Mouse (Mus musculus) CH12.LX (cell line): ENCODE results near the gene Gmds. TPM values are rescaled to one million over a fixed set of nuclear protein-coding genes. Genes with fewer than 3 reads are reported as not detected.

Experiments
- DNase-seq: peaks from one replicate; pipeline ENCODE4 v3.0.0-alpha.2; 2013; ENCODE audit errors: extremely low read depth
- H3K27ac ChIP-seq: 2 replicates; pipeline ENCODE4 v1.5.1; 2012; ENCODE audit warnings: low read depth, mild to moderate bottlenecking, control low read depth, moderate library complexity; ENCODE audit not compliant: insufficient read depth
- H3K27me3 ChIP-seq: replicated peaks from 2 replicates; pipeline ENCODE3; 2012; ENCODE audit warnings: inconsistent platforms
- H3K36me3 ChIP-seq, 2 experiments: replicated peaks in 1 of 2; 2 replicates each; pipeline versions ENCODE3 to v1.6.1; 2012; ENCODE audit warnings: inconsistent platforms in 1 of 2, low read length in 1 of 2, mild to moderate bottlenecking in 1 of 2, mixed read lengths in 1 of 2, moderate library complexity in 1 of 2; ENCODE audit not compliant: control insufficient read depth in 1 of 2, insufficient read depth in 1 of 2
- H3K4me1 ChIP-seq, 2 experiments: 2 replicates each; pipeline ENCODE4 v1.6.1; 2012; ENCODE audit warnings: inconsistent platforms in 1 of 2, moderate library complexity in 1 of 2; ENCODE audit not compliant: insufficient read depth in 2 of 2, control insufficient read depth in 1 of 2
- H3K4me2 ChIP-seq: 2 replicates; pipeline ENCODE4 v1.6.1; 2012; ENCODE audit warnings: low read depth, mild to moderate bottlenecking, control low read depth; ENCODE audit not compliant: poor library complexity, insufficient read depth, severe bottlenecking
- H3K4me3 ChIP-seq, 3 experiments: fragments of 150-350 bp in 1 of 3; sonication (generic) in 1 of 3; replicated peaks in 1 of 3; 2 replicates each; pipeline versions ENCODE3 to v1.5.1; 2011 to 2012; ENCODE audit warnings: low read depth in 2 of 3, low read length in 2 of 3, mild to moderate bottlenecking in 2 of 3, moderate library complexity in 2 of 3, control low read depth in 1 of 3, improper control_type of control experiment in 1 of 3, inconsistent platforms in 1 of 3, mixed read lengths in 1 of 3; ENCODE audit not compliant: poor library complexity in 1 of 3
- H3K79me2 ChIP-seq: replicated peaks from 2 replicates; pipeline ENCODE4 v1.6.1; 2012; ENCODE audit warnings: mild to moderate bottlenecking, moderate library complexity; ENCODE audit not compliant: control insufficient read depth, poor library complexity, insufficient read depth, severe bottlenecking; ENCODE audit errors: extremely low read depth
- H3K9ac ChIP-seq: 2 replicates; pipeline ENCODE4 v1.6.1; 2012; ENCODE audit warnings: low read depth, mild to moderate bottlenecking, control low read depth, moderate library complexity; ENCODE audit not compliant: insufficient read depth
- H3K9me3 ChIP-seq: replicated peaks from 2 replicates; pipeline ENCODE3; 2012; ENCODE audit warnings: low read length, inconsistent platforms, mixed read lengths
- BHLHE40 ChIP-seq: IDR thresholded peaks from 2 replicates; pipeline ENCODE4 v1.6.1; 2011; ENCODE audit warnings: mild to moderate bottlenecking, low read depth, low read length, improper control_type of control experiment
- CHD2 ChIP-seq: IDR thresholded peaks from 2 replicates; pipeline ENCODE4 v1.6.1; 2011; ENCODE audit warnings: low read length, improper control_type of control experiment
- CTCF ChIP-seq, 2 experiments: IDR thresholded peaks in 1 of 2; conservative IDR thresholded peaks in 1 of 2; 2 replicates each; pipeline ENCODE4 v1.5.1; 2011 to 2012; ENCODE audit warnings: low read depth in 2 of 2, low read length in 2 of 2, improper control_type of control experiment in 1 of 2, inconsistent platforms in 1 of 2, mild to moderate bottlenecking in 1 of 2, moderate library complexity in 1 of 2
- E2F4 ChIP-seq: IDR thresholded peaks from 2 replicates; pipeline ENCODE4 v1.6.1; 2011; ENCODE audit warnings: low read depth, low read length, improper control_type of control experiment; ENCODE audit not compliant: insufficient replicate concordance
- ELF1 ChIP-seq: IDR thresholded peaks from 2 replicates; pipeline ENCODE4 v1.6.1; 2014; ENCODE audit warnings: low read depth, mild to moderate bottlenecking, inconsistent platforms, low read length, improper control_type of control experiment
- GABPA ChIP-seq: IDR thresholded peaks from 2 replicates; pipeline ENCODE4 v1.6.1; 2012; ENCODE audit warnings: low read depth, low read length, improper control_type of control experiment, inconsistent platforms; ENCODE audit not compliant: insufficient replicate concordance
- JUND ChIP-seq: conservative IDR thresholded peaks from 2 replicates; pipeline ENCODE4 v1.6.1; 2011; ENCODE audit warnings: low read depth, low read length, improper control_type of control experiment
- KAT2A ChIP-seq: IDR thresholded peaks from 2 replicates; pipeline ENCODE4 v1.6.1; 2012; ENCODE audit warnings: low read length, improper control_type of control experiment, inconsistent platforms; ENCODE audit not compliant: insufficient replicate concordance
- MAFK ChIP-seq: IDR thresholded peaks from 2 replicates; pipeline ENCODE4 v1.6.1; 2011; ENCODE audit warnings: low read length, improper control_type of control experiment; ENCODE audit not compliant: insufficient replicate concordance
- MAX ChIP-seq: IDR thresholded peaks from 2 replicates; pipeline ENCODE4 v1.6.1; 2011; ENCODE audit warnings: low read length, improper control_type of control experiment
- MAZ ChIP-seq: IDR thresholded peaks from 2 replicates; pipeline ENCODE4 v1.6.1; 2012; ENCODE audit warnings: low read depth, mild to moderate bottlenecking, inconsistent platforms, low read length, improper control_type of control experiment, moderate library complexity
- MEF2A ChIP-seq: IDR thresholded peaks from 2 replicates; pipeline ENCODE4 v1.6.1; 2014; ENCODE audit warnings: low read depth, mild to moderate bottlenecking, inconsistent platforms, low read length, improper control_type of control experiment, borderline replicate concordance
- MXI1 ChIP-seq: IDR thresholded peaks from 2 replicates; pipeline ENCODE4 v1.6.1; 2011; ENCODE audit warnings: mild to moderate bottlenecking, low read depth, low read length, improper control_type of control experiment
- NELFE ChIP-seq: IDR thresholded peaks from 2 replicates; pipeline ENCODE4 v1.6.1; 2011; ENCODE audit warnings: low read depth, low read length, improper control_type of control experiment
- NRF1 ChIP-seq: IDR thresholded peaks from 2 replicates; pipeline ENCODE4 v1.6.1; 2014; ENCODE audit warnings: low read depth, mild to moderate bottlenecking, inconsistent platforms, low read length, improper control_type of control experiment, moderate library complexity
- PAX5 ChIP-seq: IDR thresholded peaks from 2 replicates; pipeline ENCODE4 v1.6.1; 2012; ENCODE audit warnings: low read length, inconsistent platforms, mixed read lengths
- POLR2AphosphoS2 ChIP-seq: IDR thresholded peaks from 2 replicates; pipeline ENCODE4 v1.6.1; 2011; ENCODE audit warnings: low read depth, low read length, improper control_type of control experiment
- RAD21 ChIP-seq: IDR thresholded peaks from 2 replicates; pipeline ENCODE4 v1.6.1; 2011; ENCODE audit warnings: low read depth, mild to moderate bottlenecking, low read length, improper control_type of control experiment, moderate library complexity
- RCOR1 ChIP-seq: conservative IDR thresholded peaks from 2 replicates; pipeline ENCODE4 v1.6.1; 2012; ENCODE audit warnings: low read depth, mild to moderate bottlenecking, inconsistent platforms, low read length, improper control_type of control experiment
- SMC3 ChIP-seq: IDR thresholded peaks from 2 replicates; pipeline ENCODE4 v1.6.1; 2011; ENCODE audit warnings: low read depth, low read length, improper control_type of control experiment
- TBP ChIP-seq: conservative IDR thresholded peaks from 2 replicates; pipeline ENCODE4 v1.6.1; 2011; ENCODE audit warnings: low read depth, low read length, improper control_type of control experiment
- TCF12 ChIP-seq: IDR thresholded peaks from 2 replicates; pipeline ENCODE4 v1.6.1; 2014; ENCODE audit warnings: low read depth, mild to moderate bottlenecking, inconsistent platforms, low read length, improper control_type of control experiment
- UBTF ChIP-seq: IDR thresholded peaks from 2 replicates; pipeline ENCODE4 v1.6.1; 2012; ENCODE audit warnings: low read depth, mild to moderate bottlenecking, inconsistent platforms, low read length, improper control_type of control experiment, moderate library complexity
- USF1 ChIP-seq: IDR thresholded peaks from 2 replicates; pipeline ENCODE4 v1.6.1; 2014; ENCODE audit warnings: low read depth, mild to moderate bottlenecking, inconsistent platforms, low read length, improper control_type of control experiment
- ZKSCAN1 ChIP-seq: IDR thresholded peaks from 2 replicates; pipeline ENCODE4 v1.6.1; 2012; ENCODE audit warnings: low read depth, inconsistent platforms, low read length, improper control_type of control experiment, borderline replicate concordance
- ZNF384 ChIP-seq: IDR thresholded peaks from 2 replicates; pipeline ENCODE4 v1.6.1; 2012; ENCODE audit warnings: low read depth, low read length, improper control_type of control experiment, inconsistent platforms
- dilution Hi-C: fragments of 300-500 bp; cut with MboI; formaldehyde crosslinking; loops from 2 replicates; pipeline ENCODE4 v1.14.3; 2020; ENCODE audit warnings: low sequenced_read_pairs; ENCODE audit not compliant: extremely low pct_unique_long_range_greater_than_20kb, extremely low pct_ligation_motif_present
- in situ Hi-C: fragments of 300-500 bp; cut with MboI; formaldehyde crosslinking; loops from 3 replicates; pipeline ENCODE4 v1.14.3; 2019; ENCODE audit warnings: low sequenced_read_pairs, low pct_ligation_motif_present, low pct_unique_long_range_greater_than_20kb, mixed read lengths
- polyA plus RNA-seq: library from polyadenylated mRNA; unstranded; fragments of >175 nt; gene quantifications from 2 replicates; pipeline ENCODE4 v1.2.1, GENCODE M21; 2012; ENCODE audit warnings: low read depth; ENCODE audit not compliant: insufficient read length
- total RNA-seq, 2 experiments: library from RNA; depleted of rRNA; stranded (reverse); fragments of 300-350 nt in 1 of 2; fragments of >200 nt in 1 of 2; gene quantifications; 2 replicates each; pipeline ENCODE4 v1.2.3; 2012 to 2014

The Gmds gene
- total and polyA plus RNA-seq, 3 experiments, result 11.0 to 19.3 (median 15.1) TPM

DNA sequence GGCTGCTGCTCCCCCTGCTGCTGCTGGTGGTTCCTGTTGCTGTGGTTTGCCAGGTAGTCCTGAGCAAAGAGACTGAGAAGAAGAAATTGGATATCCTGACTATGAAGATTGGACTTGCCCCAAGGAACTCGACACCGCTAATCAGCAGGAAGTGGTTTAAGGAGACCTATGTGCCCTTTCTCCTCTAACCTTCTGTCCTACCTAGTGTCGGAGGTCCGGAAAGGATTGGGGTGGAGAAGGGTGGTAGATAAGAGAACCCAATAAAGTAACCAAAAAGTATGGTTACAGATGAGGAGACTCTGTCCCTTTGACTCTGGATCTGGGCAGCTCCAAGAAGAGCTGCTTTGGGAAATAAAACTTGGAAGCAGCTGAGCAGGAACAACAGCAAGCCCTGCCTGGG lies 86.3 kb downstream of the Gmds start:
- no peaks in the 10 kb centered on the region for H3K27me3 ChIP-seq
- H3K36me3 ChIP-seq, result no peaks in the 10 kb centered on the region
- no peak overlapping the region for H3K4me2 ChIP-seq
- in situ Hi-C loops (no loop called here), dilution Hi-C loops (no loop called here)
- H3K4me1 ChIP-seq, result peaks cover 0 to 5% of the 10 kb centered on the region in 2 experiments; a peak in 1 of 4 replicates
- H3K4me3 ChIP-seq, result no peak overlapping the region
- no peak overlapping the region for H3K27ac ChIP-seq
- H3K9me3 ChIP-seq, result no peaks in the 10 kb centered on the region
- no peak for TF ChIP-seq ELF1
- TF ChIP-seq NRF1, result no peak
- TF ChIP-seq NELFE, result no peak
- no peak for TF ChIP-seq PAX5
- no peak for TF ChIP-seq CTCF (conservative IDR thresholded peaks at IDR 0.05 in 1 of 2, IDR thresholded peaks at IDR 0.05 in 1 of 2; ENCODE audit: low read depth in 2 of 2, low read length in 2 of 2)
- no peak for TF ChIP-seq UBTF
- TF ChIP-seq MEF2A, result no peak
- TF ChIP-seq TBP, result no peak
- no peak for TF ChIP-seq ZKSCAN1
- TF ChIP-seq BHLHE40, result no peak
- no peak for TF ChIP-seq JUND
- no peak for TF ChIP-seq RAD21
- no peak for TF ChIP-seq E2F4
- no peak for TF ChIP-seq SMC3
- TF ChIP-seq MAX, result no peak
- no peak for TF ChIP-seq USF1
- DNase-seq, result no peak
- no peaks in the 10 kb centered on the region for H3K79me2 ChIP-seq
- no peak overlapping the region for H3K9ac ChIP-seq

DNA sequence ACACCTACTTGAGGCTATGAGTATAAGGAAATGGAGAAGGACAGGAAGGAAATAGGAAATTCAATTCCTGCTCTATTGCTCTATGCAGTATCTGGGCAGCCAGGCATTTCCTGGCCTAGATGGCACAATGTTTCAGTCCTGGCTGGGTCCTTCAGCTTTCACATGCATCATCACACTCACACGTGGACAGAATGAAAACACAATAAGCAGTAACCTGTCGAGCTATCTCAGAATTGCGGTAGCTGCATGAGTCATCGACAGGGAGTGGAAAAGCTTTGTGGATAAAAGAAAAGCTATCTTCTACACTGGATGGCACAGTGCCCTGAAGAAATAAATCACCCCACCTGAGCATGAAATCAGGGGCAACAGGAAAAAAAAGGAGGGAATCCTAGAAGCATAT lies 96.3 kb downstream of the Gmds start:
- in situ Hi-C loops (no loop called here), dilution Hi-C loops (no loop called here)
- Histone ChIP-seq H3K9me3 (no peaks in the 10 kb centered on the region), H3K27me3 (no peaks in the 10 kb centered on the region), H3K27ac (no peak overlapping the region), H3K4me2 (no peak overlapping the region), H3K79me2 (no peaks in the 10 kb centered on the region), H3K36me3 (no peaks in the 10 kb centered on the region), H3K4me3 (no peak overlapping the region), H3K4me1 (0 out of 4 replicates have a peak, but pooled peaks cover 0 to 4% of the 10 kb centered on the region in 2 experiments), H3K9ac (no peak overlapping the region)
- DNase-seq, result no peak
- no peak for TF ChIP-seq KAT2A
- TF ChIP-seq CHD2, result no peak
- TF ChIP-seq ZKSCAN1, result no peak
- no peak for TF ChIP-seq MXI1
- no peak for TF ChIP-seq POLR2AphosphoS2
- TF ChIP-seq MAZ, result no peak
- no peak for TF ChIP-seq MAFK
- no peak for TF ChIP-seq BHLHE40
- no peak for TF ChIP-seq GABPA
- no peak for TF ChIP-seq RCOR1
- TF ChIP-seq TCF12, result no peak
- no peak for TF ChIP-seq E2F4
- no peak for TF ChIP-seq UBTF
- TF ChIP-seq TBP, result no peak
- no peak for TF ChIP-seq ZNF384
